Mouse (Mus musculus) heart, postnatal 4 days (tissue): Measurements from ENCODE around the gene Dock1. TPM values are rescaled to one million over a fixed set of nuclear protein-coding genes. Genes with fewer than 3 reads are reported as not detected.

Source experiments
- DNase-seq: peaks from one replicate; pipeline ENCODE4 v3.0.0; 2021
- total RNA-seq, 2 experiments: library from RNA; stranded (reverse); gene quantifications; 2 replicates each; pipeline ENCODE4 v1.2.3; 2021

The Dock1 gene
- total RNA-seq, 2 experiments from 2014 or later, result 53.7 to 56.5 TPM

GRCm38 (mm10) chr7:135172219-135172618 is 501.8 kb downstream of the Dock1 start:
- peak; percentile 14 for DNase-seq

DNA sequence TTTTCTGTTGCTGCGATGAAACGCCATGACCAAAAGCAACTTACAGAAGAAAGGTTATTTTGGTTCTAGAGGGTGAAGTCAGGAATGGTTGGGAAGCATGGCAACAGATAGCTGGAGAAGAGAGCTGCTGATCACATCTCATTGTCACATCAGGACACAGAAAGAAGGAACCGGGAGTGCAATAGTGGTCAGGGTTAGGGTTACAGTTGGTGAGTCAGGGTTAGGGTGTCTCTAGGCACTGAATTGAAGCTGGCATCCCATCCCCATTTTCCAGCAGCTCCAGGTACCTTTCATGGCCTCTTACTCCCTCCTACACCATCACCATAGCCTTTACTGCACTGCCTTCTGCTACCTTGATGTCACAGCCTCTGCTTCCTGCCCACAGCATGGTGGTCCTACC is 523.7 kb downstream of the Dock1 start:
- DNase-seq, result no peak

DNA sequence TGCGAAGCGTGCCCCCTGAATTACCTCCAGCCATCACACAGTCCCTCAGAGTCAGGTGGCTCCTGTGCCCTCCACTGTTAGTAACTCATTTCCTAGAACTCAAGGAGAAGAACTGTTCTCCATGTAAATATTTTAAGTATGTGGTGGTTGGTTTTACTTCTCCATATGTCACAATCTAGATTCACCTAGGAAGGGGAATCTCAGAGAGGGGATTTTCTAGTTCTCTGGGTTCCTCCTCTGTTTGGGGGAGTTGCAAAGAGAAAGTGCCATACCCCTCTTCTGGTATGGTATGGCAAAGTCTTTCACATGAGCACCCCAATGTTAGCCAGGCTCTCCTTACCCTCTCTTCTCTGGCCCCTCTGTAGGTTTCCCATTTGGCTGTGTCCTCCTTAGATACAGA is 525.2 kb downstream of the Dock1 start:
- DNase-seq, result no peak

- no peak for DNase-seq
Measured at GRCm38 (mm10) chr7:135196828-135197227, 526.4 kb downstream of the Dock1 start.

- peak; percentile 35 for DNase-seq
Measured at GRCm38 (mm10) chr7:135203920-135204319, 533.5 kb downstream of the Dock1 start.

DNA sequence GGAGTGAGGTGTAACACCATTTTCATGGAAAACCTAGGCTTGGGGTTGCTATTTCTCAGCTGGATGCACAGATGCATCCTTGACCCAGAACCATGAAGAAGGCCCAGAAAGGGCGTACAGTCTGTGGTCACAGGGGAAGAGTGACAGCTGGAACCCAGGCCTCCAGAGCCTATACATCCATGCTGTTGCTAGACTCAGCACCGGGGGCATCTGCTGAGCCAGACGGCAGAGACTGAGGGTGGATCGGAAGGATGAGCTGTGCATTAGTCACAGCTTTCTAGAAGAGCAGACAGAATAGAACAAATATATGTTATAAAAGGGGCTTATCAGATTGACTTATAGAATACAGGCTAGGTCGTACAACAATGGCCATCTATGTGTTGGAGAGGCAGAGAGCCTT is 534.7 kb downstream of the Dock1 start:
- no peak for DNase-seq

DNA sequence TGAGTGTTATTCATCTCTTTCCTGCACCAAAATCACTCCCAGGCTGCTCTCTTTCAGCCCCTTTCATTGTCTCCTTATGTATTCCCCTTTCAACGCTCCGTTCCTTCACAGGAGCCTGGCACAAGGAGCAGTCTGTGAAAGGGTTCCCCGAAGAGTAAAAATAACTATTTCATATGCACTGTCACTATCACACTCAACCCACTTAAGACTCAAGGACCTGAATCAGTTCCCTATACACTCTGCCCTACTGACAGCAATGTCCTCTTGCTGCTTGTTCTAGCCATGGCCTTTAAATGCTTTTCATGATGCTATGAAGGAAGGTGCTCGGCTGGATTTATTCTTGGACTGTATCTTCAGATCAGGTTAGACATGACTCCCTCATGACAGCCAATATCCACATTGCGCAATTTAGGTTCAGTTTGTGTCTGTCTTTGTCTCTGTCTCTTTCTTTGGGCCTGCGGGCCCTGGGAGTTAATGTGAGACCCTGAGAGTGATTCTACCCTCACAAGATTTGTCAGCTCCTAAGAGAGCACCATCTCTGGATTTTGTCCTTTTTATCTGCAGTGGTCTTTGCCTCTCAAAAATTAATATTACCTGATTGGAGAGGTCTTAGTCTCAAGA is 538.6 kb downstream of the Dock1 start:
- no peak for DNase-seq

DNA sequence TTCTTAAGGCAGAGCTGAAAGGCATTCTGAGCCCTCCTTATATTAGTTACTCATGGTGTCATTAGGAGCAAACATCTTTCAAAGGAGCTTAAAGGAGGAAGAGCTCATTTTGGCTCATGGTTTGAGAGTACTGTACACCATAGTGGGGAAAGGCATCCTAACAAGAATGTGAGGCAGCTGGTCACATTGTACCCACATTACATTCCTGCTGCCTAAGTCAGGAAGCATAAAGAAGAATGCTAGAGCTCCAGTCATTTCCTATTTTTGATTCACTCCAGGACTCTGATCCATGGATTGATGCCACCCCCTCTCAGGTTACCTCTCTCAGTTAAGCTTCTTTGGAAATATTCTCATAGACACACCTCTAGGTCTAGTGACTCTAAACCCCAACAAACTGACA is 539.8 kb downstream of the Dock1 start:
- DNase-seq, result no peak

- no peak for DNase-seq
Measured at GRCm38 (mm10) chr7:135210831-135211230, 540.4 kb downstream of the Dock1 start.

DNA sequence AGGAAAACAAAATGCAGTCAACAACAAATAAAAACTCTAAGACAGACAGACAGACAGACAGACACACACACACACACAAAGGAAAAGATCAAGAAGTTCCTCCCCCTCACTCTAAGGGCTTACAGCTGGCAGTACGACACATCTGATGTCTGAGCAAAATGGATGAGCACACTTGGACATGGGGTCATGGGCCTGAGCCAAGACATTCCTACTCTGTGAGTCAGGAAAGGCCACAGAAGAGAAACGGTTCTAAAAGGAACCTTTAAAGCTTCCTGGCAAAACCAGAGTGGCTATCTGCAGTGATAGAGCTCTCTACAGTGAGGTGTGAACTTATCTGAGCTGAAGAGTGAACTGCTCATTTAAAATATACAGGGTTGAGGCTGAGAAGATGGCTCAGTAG is 542.1 kb downstream of the Dock1 start:
- DNase-seq, result peak; percentile 71

- no peak for DNase-seq
Measured at GRCm38 (mm10) chr7:135221475-135221874, 551.0 kb downstream of the Dock1 start.
